ENCODE assay signal across 1 mouse cellular context in the genomic region with DNA sequence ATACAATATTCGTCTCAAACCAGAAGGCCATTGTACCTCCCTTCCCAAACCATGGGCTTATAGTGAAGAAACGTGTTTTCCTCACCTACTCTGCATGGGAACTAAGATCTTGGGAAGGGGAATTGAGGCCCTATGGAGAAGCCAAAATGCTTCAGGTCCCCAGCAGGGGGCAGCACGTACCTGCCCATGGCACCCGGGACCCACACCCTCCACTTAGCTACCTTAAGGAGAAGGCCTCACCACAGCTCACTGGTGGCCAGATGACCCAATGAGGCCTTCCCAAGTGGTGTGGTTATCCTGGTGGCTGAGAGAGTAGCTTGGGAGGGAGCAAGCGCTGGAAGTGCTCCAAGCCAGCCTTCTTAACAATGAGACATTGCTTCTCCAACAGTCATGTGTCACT.
A peak's percentile ranks its signal among the peaks of the same experiment; 100 is the strongest.
TF ChIP-seq lines count a peak whose summit lies in the region.

No protein-coding gene starts in this region.

TF ChIP-seq in MEL, 35 proteins besides CTCF, POLR2A, EP300 and RAD21:
- TF ChIP-seq RCOR1 (IDR thresholded peaks at IDR 0.05; ENCODE audit: low read depth, low read length) (no peak), POLR2AphosphoS5 (IDR thresholded peaks at IDR 0.05; ENCODE audit: borderline replicate concordance, low read depth, low read length) (no peak), SIN3A (IDR thresholded peaks at IDR 0.05; ENCODE audit: low read length) (peak; percentile 53), GABPA (IDR thresholded peaks at IDR 0.05; ENCODE audit: low read depth, low read length) (no peak), ZMIZ1 (IDR thresholded peaks at IDR 0.05; ENCODE audit: low read depth, low read length) (no peak), GATA1 (IDR thresholded peaks at IDR 0.05; ENCODE audit: low read depth, low read length) (no peak), ELF1 (IDR thresholded peaks at IDR 0.05; ENCODE audit: low read depth, low read length) (no peak), JUND (IDR thresholded peaks at IDR 0.05; ENCODE audit: low read depth, low read length) (no peak), CHD2 (IDR thresholded peaks at IDR 0.05; ENCODE audit: low read length) (no peak), MAZ (IDR thresholded peaks at IDR 0.05; ENCODE audit: low read depth, low read length) (no peak), ZKSCAN1 (IDR thresholded peaks at IDR 0.05; ENCODE audit: low read depth, low read length) (no peak), MAFK (IDR thresholded peaks at IDR 0.05; ENCODE audit: borderline replicate concordance, low read depth, low read length) (no peak), MAX (IDR thresholded peaks at IDR 0.05; ENCODE audit: low read length) (no peak), BHLHE40 (IDR thresholded peaks at IDR 0.05; ENCODE audit: borderline replicate concordance, low read depth, low read length) (no peak), POLR2AphosphoS2 (IDR thresholded peaks at IDR 0.05; ENCODE audit: low read length) (no peak), SMC3 (IDR thresholded peaks at IDR 0.05; ENCODE audit: low read depth, low read length) (peak; percentile 98), ZC3H11A (IDR thresholded peaks at IDR 0.05; ENCODE audit: low read depth, low read length) (peak; percentile 96), MYC (IDR thresholded peaks at IDR 0.05; ENCODE audit: low read depth, low read length) (no peak)
